Mouse (Mus musculus) olfactory bulb, adult 2 months (tissue): ENCODE results near the gene Tmem127.

Source experiments
- CTCF ChIP-seq: fragments of 200-500 bp; IDR thresholded peaks from 2 replicates; pipeline ENCODE4 v1.5.1; 2012; ENCODE audit warnings: low read depth, mild to moderate bottlenecking, low read length, moderate library complexity; ENCODE audit not compliant: insufficient read depth
- POLR2A ChIP-seq: fragments of 200-500 bp; IDR thresholded peaks from 2 replicates; pipeline ENCODE4 v1.6.1; 2012; ENCODE audit warnings: mild to moderate bottlenecking, low read depth, low read length, moderate library complexity; ENCODE audit not compliant: insufficient read depth

GRCm38 (mm10) chr2:127310246-127310645, 62.5 kb downstream of the Tmem127 start:
- TF ChIP-seq CTCF, result no peak
- no peak for TF ChIP-seq POLR2A
